8 mouse cellular contexts compared by ENCODE assay signal in genomic region chr4:43478906-43479832, GRCm38 (mm10). TPM values are rescaled to one million over a fixed set of nuclear protein-coding genes. Genes with fewer than 3 reads are reported as not detected.
DNase-seq lines count a peak whose midpoint lies in the region; ATAC-seq and TF ChIP-seq lines count a peak whose summit lies in the region.

No protein-coding gene starts in this region.

- H3K4me2 ChIP-seq in hindbrain, embryonic 14.5 days (replicated peaks), result no peak overlapping the region
- peak overlapping the region; percentile 63; the same call in 1 of the 2 replicates for H3K4me2 ChIP-seq in heart, embryonic 15.5 days

- H3K27me3 ChIP-seq in hindbrain, embryonic 10.5 days (ENCODE audit: insufficient read depth, poor library complexity, severe bottlenecking), result no peaks in the 10 kb centered on the region; the same call in 1 of the 2 replicates
- H3K27me3 ChIP-seq in hindbrain, embryonic 14.5 days (ENCODE audit: control insufficient read depth, insufficient read depth, low read length), result no peaks in the 10 kb centered on the region
- H3K27me3 ChIP-seq in ES-Bruce4 (ENCODE audit: control insufficient read depth, insufficient read depth, low read length, poor library complexity, severe bottlenecking), result no peaks in the 10 kb centered on the region
- no peaks in the 10 kb centered on the region for H3K27me3 ChIP-seq in heart, embryonic 15.5 days
- no peaks in the 10 kb centered on the region for H3K27me3 ChIP-seq in liver, adult 2 months (ENCODE audit: control insufficient read depth, insufficient read depth, low read length)

- H3K4me3 ChIP-seq in hindbrain, embryonic 10.5 days, result peak overlapping the region; percentile 27; the same call in 1 of the 2 replicates
- H3K4me3 ChIP-seq in hindbrain, embryonic 14.5 days (replicated peaks; ENCODE audit: low read length), result no peak overlapping the region; the same call in 1 of the 2 replicates
- H3K4me3 ChIP-seq in ES-Bruce4 (ENCODE audit: low read depth, low read length), result peak overlapping the region; percentile 71
- H3K4me3 ChIP-seq in heart, embryonic 15.5 days, result 0 out of 2 replicates have a peak overlapping the region, but pooled peaks have one; percentile 20
- no peak overlapping the region for H3K4me3 ChIP-seq in liver, adult 2 months (ENCODE audit: insufficient read depth, low read depth, low read length)

- WGBS in hindbrain, embryonic 10.5 days, result 47% methylated on average over 24 of the region's 24 CpGs
- WGBS in hindbrain, embryonic 14.5 days, result 51% methylated on average over 24 of the region's 24 CpGs
- 45% methylated on average over 24 of the region's 24 CpGs for WGBS in heart, embryonic 15.5 days
- WGBS in liver, adult 2 months, result 62% methylated on average over 24 of the region's 24 CpGs

- no peak for ATAC-seq in hindbrain, embryonic 14.5 days (ENCODE audit: low FRiP score)
- ATAC-seq in heart, embryonic 15.5 days (replicated peaks; ENCODE audit: insufficient number of reproducible peaks, insufficient read depth, low FRiP score, low read depth), result no peak

- no peaks in the 10 kb centered on the region for H3K36me3 ChIP-seq in hindbrain, embryonic 10.5 days
- no peaks in the 10 kb centered on the region for H3K36me3 ChIP-seq in hindbrain, embryonic 14.5 days (replicated peaks; ENCODE audit: control insufficient read depth, insufficient read depth)
- H3K36me3 ChIP-seq in ES-Bruce4 (ENCODE audit: control insufficient read depth, insufficient read depth, low read length, poor library complexity, severe bottlenecking), result no peaks in the 10 kb centered on the region
- H3K36me3 ChIP-seq in heart, embryonic 15.5 days, result no peaks in the 10 kb centered on the region
- no peaks in the 10 kb centered on the region for H3K36me3 ChIP-seq in liver, adult 2 months (ENCODE audit: control insufficient read depth, insufficient read depth, low read length)

- no peak for TF ChIP-seq EP300 in ES-Bruce4 (IDR thresholded peaks at IDR 0.05; ENCODE audit: insufficient read depth, low read depth, low read length)

- no peaks in the 10 kb centered on the region for H3K79me2 ChIP-seq in liver, adult 2 months (ENCODE audit: control insufficient read depth, insufficient read depth, low read length)

- no peaks in the 10 kb centered on the region for H3K9me3 ChIP-seq in hindbrain, embryonic 10.5 days
- H3K9me3 ChIP-seq in hindbrain, embryonic 14.5 days (ENCODE audit: control insufficient read depth, low read length), result no peaks in the 10 kb centered on the region
- no peaks in the 10 kb centered on the region for H3K9me3 ChIP-seq in ES-Bruce4 (replicated peaks; ENCODE audit: control insufficient read depth, insufficient read depth, low read length, poor library complexity, severe bottlenecking)
- H3K9me3 ChIP-seq in heart, embryonic 15.5 days (replicated peaks), result no peaks in the 10 kb centered on the region

- DNase-seq in hindbrain, embryonic 10.5 days (ENCODE audit: low spot score), result peak; percentile 69
- DNase-seq in hindbrain, embryonic 14.5 days (ENCODE audit: low spot score), result no peak
- DNase-seq in embryo, embryonic 10 days (ENCODE audit: low spot score), result peak; percentile 82
- DNase-seq in liver, adult 2 months (ENCODE audit: extremely low read depth, low read depth, low spot score), result no peak
- peak; percentile 65 for DNase-seq in neural tube, embryonic 10.5 days (ENCODE audit: extremely low spot score, low spot score)
- peak; percentile 87 for DNase-seq in thymus, postnatal 14 days

- peaks cover 11% of the 10 kb centered on the region for H3K4me1 ChIP-seq in hindbrain, embryonic 10.5 days (replicated peaks)
- 0 out of 2 replicates have a peak, but pooled peaks cover 6% of the 10 kb centered on the region for H3K4me1 ChIP-seq in hindbrain, embryonic 14.5 days (replicated peaks; ENCODE audit: control insufficient read depth, insufficient read depth, low read length)
- H3K4me1 ChIP-seq in ES-Bruce4 (ENCODE audit: control insufficient read depth, insufficient read depth, low read length), result peaks cover 2% of the 10 kb centered on the region
- H3K4me1 ChIP-seq in heart, embryonic 15.5 days (replicated peaks), result peaks cover 13% of the 10 kb centered on the region
- H3K4me1 ChIP-seq in liver, adult 2 months (ENCODE audit: control insufficient read depth, insufficient read depth, low read length), result peaks cover 3% of the 10 kb centered on the region; the same call in 1 of the 2 replicates

- no peak overlapping the region for H3K9ac ChIP-seq in hindbrain, embryonic 14.5 days
- peak overlapping the region; percentile 38 for H3K9ac ChIP-seq in ES-Bruce4 (ENCODE audit: low read depth, poor library complexity, severe bottlenecking)
- H3K9ac ChIP-seq in heart, embryonic 15.5 days, result no peak overlapping the region
- no peak overlapping the region; the same call in 1 of the 2 replicates for H3K9ac ChIP-seq in liver, adult 2 months (ENCODE audit: low read depth, low read length)

- no peak for TF ChIP-seq POLR2A in ES-Bruce4 (IDR thresholded peaks at IDR 0.05; ENCODE audit: insufficient read depth, low read length)
- TF ChIP-seq POLR2A in liver, adult 2 months (IDR thresholded peaks at IDR 0.05; ENCODE audit: extremely low read depth, insufficient read depth, low read length), result no peak

- TF ChIP-seq CTCF in ES-Bruce4 (IDR thresholded peaks at IDR 0.05; ENCODE audit: low read depth, low read length), result peak; percentile 53
- TF ChIP-seq CTCF in liver, adult 2 months (IDR thresholded peaks at IDR 0.05; ENCODE audit: low read depth, low read length), result peak; percentile 39

- 0 out of 2 replicates have a peak overlapping the region, but pooled peaks have one; percentile 26 for H3K27ac ChIP-seq in hindbrain, embryonic 10.5 days
- no peak overlapping the region for H3K27ac ChIP-seq in hindbrain, embryonic 14.5 days
- no peak overlapping the region for H3K27ac ChIP-seq in ES-Bruce4 (ENCODE audit: insufficient read depth, low read length)
- H3K27ac ChIP-seq in heart, embryonic 15.5 days, result 0 out of 2 replicates have a peak overlapping the region, but pooled peaks have one; percentile 15
- no peak overlapping the region for H3K27ac ChIP-seq in liver, adult 2 months (replicated peaks; ENCODE audit: insufficient read depth, low read depth, low read length)

RNA-seq across cellular contexts. Expression of gene Sit1, which starts 4.4 kb away (rescaled TPM):
- not detected in 2 replicates for polyA plus RNA-seq in hindbrain, embryonic 10.5 days (2016; fragmentation: Nextera tagmentation; extraction: Ambion mirVana)
- polyA plus RNA-seq in hindbrain, embryonic 14.5 days (2014; fragmentation: Nextera tagmentation; extraction: Ambion mirVana), result not detected in 2 replicates
- polyA plus RNA-seq in ES-Bruce4 (2011; ENCODE audit: insufficient read depth, insufficient read length, low read depth, missing spikeins), result not detected in 2 replicates
- polyA plus RNA-seq in heart, embryonic 15.5 days (2015; fragmentation: Nextera tagmentation; extraction: Ambion mirVana), result 0.10 and 1.4 TPM in 2 replicates
- not detected in 2 replicates for total RNA-seq in liver, adult 2 months (2014; rRNA removed)
- polyA plus RNA-seq in liver, adult 2 months (2012; rRNA removed), result 0.13 and 0.51 TPM in 2 replicates

RNA-seq across cellular contexts. Expression of gene Ccdc107, which starts 13.5 kb away (rescaled TPM):
- polyA plus RNA-seq in hindbrain, embryonic 10.5 days (2016; fragmentation: Nextera tagmentation; extraction: Ambion mirVana), result 45.2 and 50.9 TPM in 2 replicates
- polyA plus RNA-seq in hindbrain, embryonic 14.5 days (2014; fragmentation: Nextera tagmentation; extraction: Ambion mirVana), result 80.3 and 92.0 TPM in 2 replicates
- polyA plus RNA-seq in ES-Bruce4 (2011; ENCODE audit: insufficient read depth, insufficient read length, low read depth, missing spikeins), result 16.5 and 17.8 TPM in 2 replicates
- 71.4 and 74.5 TPM in 2 replicates for polyA plus RNA-seq in heart, embryonic 15.5 days (2015; fragmentation: Nextera tagmentation; extraction: Ambion mirVana)
- total RNA-seq in liver, adult 2 months (2014; rRNA removed), result 190 and 221 TPM in 2 replicates
- polyA plus RNA-seq in liver, adult 2 months (2012; rRNA removed), result 260 and 344 TPM in 2 replicates

RNA-seq across cellular contexts. Expression of gene Arhgef39, which starts 20.3 kb away (rescaled TPM):
- 47.2 and 50.5 TPM in 2 replicates for polyA plus RNA-seq in hindbrain, embryonic 10.5 days (2016; fragmentation: Nextera tagmentation; extraction: Ambion mirVana)
- polyA plus RNA-seq in hindbrain, embryonic 14.5 days (2014; fragmentation: Nextera tagmentation; extraction: Ambion mirVana), result 4.7 and 6.1 TPM in 2 replicates
- 33.1 and 40.8 TPM in 2 replicates for polyA plus RNA-seq in ES-Bruce4 (2011; ENCODE audit: insufficient read depth, insufficient read length, low read depth, missing spikeins)
- 34.4 and 35.9 TPM in 2 replicates for polyA plus RNA-seq in heart, embryonic 15.5 days (2015; fragmentation: Nextera tagmentation; extraction: Ambion mirVana)
- 0.74 and 0.94 TPM in 2 replicates for total RNA-seq in liver, adult 2 months (2014; rRNA removed)
- 0.81 and 1.4 TPM in 2 replicates for polyA plus RNA-seq in liver, adult 2 months (2012; rRNA removed)

RNA-seq across cellular contexts. Expression of gene Cd72, which starts 24.7 kb away (rescaled TPM):
- 1.8 and 2.4 TPM in 2 replicates for polyA plus RNA-seq in hindbrain, embryonic 10.5 days (2016; fragmentation: Nextera tagmentation; extraction: Ambion mirVana)
- 6.4 and 7.5 TPM in 2 replicates for polyA plus RNA-seq in hindbrain, embryonic 14.5 days (2014; fragmentation: Nextera tagmentation; extraction: Ambion mirVana)
- not detected in 2 replicates for polyA plus RNA-seq in ES-Bruce4 (2011; ENCODE audit: insufficient read depth, insufficient read length, low read depth, missing spikeins)
- 2.1 and 5.2 TPM in 2 replicates for polyA plus RNA-seq in heart, embryonic 15.5 days (2015; fragmentation: Nextera tagmentation; extraction: Ambion mirVana)
- total RNA-seq in liver, adult 2 months (2014; rRNA removed), result 2.8 and 3.6 TPM in 2 replicates
- 1.3 and 4.9 TPM in 2 replicates for polyA plus RNA-seq in liver, adult 2 months (2012; rRNA removed)

RNA-seq across cellular contexts. Expression of gene Car9, which starts 27.6 kb away (rescaled TPM):
- polyA plus RNA-seq in hindbrain, embryonic 10.5 days (2016; fragmentation: Nextera tagmentation; extraction: Ambion mirVana), result 0.76 and 0.93 TPM in 2 replicates
- polyA plus RNA-seq in hindbrain, embryonic 14.5 days (2014; fragmentation: Nextera tagmentation; extraction: Ambion mirVana), result 0.16 and 0.26 TPM in 2 replicates
- 0.61 and 0.75 TPM in 2 replicates for polyA plus RNA-seq in ES-Bruce4 (2011; ENCODE audit: insufficient read depth, insufficient read length, low read depth, missing spikeins)
- polyA plus RNA-seq in heart, embryonic 15.5 days (2015; fragmentation: Nextera tagmentation; extraction: Ambion mirVana), result 2.3 and 2.4 TPM in 2 replicates
- 0.20 and 0.28 TPM in 2 replicates for total RNA-seq in liver, adult 2 months (2014; rRNA removed)
- 0.14 and 0.20 TPM in 2 replicates for polyA plus RNA-seq in liver, adult 2 months (2012; rRNA removed)

Comparison
In these comparisons a context has a peak if more than half of its experiments do, and no peak if none do; other contexts are left out.
1. DNase-seq: peak in hindbrain, embryonic 10.5 days (single experiment), embryo, embryonic 10 days (single experiment), neural tube, embryonic 10.5 days (single experiment) and thymus, postnatal 14 days (single experiment); none in hindbrain, embryonic 14.5 days (single experiment) and liver, adult 2 months (single experiment).
2. H3K27ac ChIP-seq: peak in hindbrain, embryonic 10.5 days (single experiment) and heart, embryonic 15.5 days (single experiment); none in hindbrain, embryonic 14.5 days (single experiment), ES-Bruce4 (single experiment) and liver, adult 2 months (single experiment).
3. H3K4me3 ChIP-seq: peak in hindbrain, embryonic 10.5 days (single experiment), ES-Bruce4 (single experiment) and heart, embryonic 15.5 days (single experiment); none in hindbrain, embryonic 14.5 days (single experiment) and liver, adult 2 months (single experiment).